In the genomic region with DNA sequence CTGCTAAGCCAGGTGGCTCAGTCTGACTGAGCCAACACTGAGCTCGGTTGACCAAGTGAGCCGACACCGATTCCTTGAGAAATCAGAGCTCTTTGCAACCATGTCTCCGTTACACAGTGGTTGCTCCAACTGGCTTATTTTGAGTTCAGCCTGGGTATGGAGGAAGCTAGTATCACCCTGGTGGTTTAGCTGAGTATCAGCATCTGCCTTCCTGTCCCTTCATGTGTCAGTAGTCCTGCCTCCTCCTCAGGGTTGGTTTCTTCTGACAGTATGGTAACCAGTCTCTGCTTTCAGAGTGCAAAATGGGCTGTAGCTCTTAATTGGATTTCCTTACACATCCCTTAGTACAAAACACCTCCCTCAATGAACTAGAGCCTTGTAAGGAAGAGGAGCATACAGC, we compare ENCODE assay signal across 28 mouse cellular contexts.
DNase-seq lines count a peak whose midpoint lies in the region; ATAC-seq and TF ChIP-seq lines count a peak whose summit lies in the region.
"Had no signal": no experiment of that assay in that cellular context is flagged by ENCODE, and none has a peak within 500 bp of the region (broad histone marks: within the 10 kb centered on the region; RNA-seq: fewer than 3 reads in every experiment).

No protein-coding gene starts in this region.

- H3K9me3 ChIP-seq in forebrain, embryonic 11.5 days (ENCODE audit: control insufficient read depth, low read length) = no peaks in the 10 kb centered on the region
- no peaks in the 10 kb centered on the region for H3K9me3 ChIP-seq in forebrain, embryonic 15.5 days
- no peaks in the 10 kb centered on the region for H3K9me3 ChIP-seq in lung, postnatal 0 days (ENCODE audit: low read length)
- H3K9me3 ChIP-seq: kidney, embryonic 15.5 days; lung, embryonic 15.5 days; midbrain, embryonic 12.5 days; neural tube, embryonic 13.5 days had no signal

- no peaks in the 10 kb centered on the region for H3K27me3 ChIP-seq in forebrain, embryonic 11.5 days (ENCODE audit: control insufficient read depth, insufficient read depth, low read length)
- H3K27me3 ChIP-seq in forebrain, embryonic 15.5 days = no peaks in the 10 kb centered on the region
- H3K27me3 ChIP-seq in lung, postnatal 0 days (replicated peaks; ENCODE audit: insufficient read depth, low read length) = no peaks in the 10 kb centered on the region
- H3K27me3 ChIP-seq: midbrain, embryonic 12.5 days had no signal

- 91% methylated on average over 4 of the region's 4 CpGs for WGBS in forebrain, embryonic 11.5 days
- 92% methylated on average over 4 of the region's 4 CpGs for WGBS in forebrain, embryonic 15.5 days
- WGBS in lung, postnatal 0 days = 86% methylated on average over 4 of the region's 4 CpGs

- TF ChIP-seq EP300 in lung, postnatal 0 days (IDR thresholded peaks at IDR 0.05) = no peak

- no peak overlapping the region for H3K4me2 ChIP-seq in forebrain, embryonic 11.5 days (ENCODE audit: low read depth, low read length, severe bottlenecking)
- H3K4me2 ChIP-seq in forebrain, embryonic 15.5 days (replicated peaks) = no peak overlapping the region
- H3K4me2 ChIP-seq in lung, postnatal 0 days (replicated peaks; ENCODE audit: low read depth, low read length) = no peak overlapping the region
- H3K4me2 ChIP-seq: hindbrain, embryonic 14.5 days; kidney, embryonic 15.5 days; lung, embryonic 15.5 days; midbrain, embryonic 12.5 days; neural tube, embryonic 13.5 days had no signal

- peak; percentile 31 for DNase-seq in forebrain, embryonic 11.5 days (ENCODE audit: low spot score)
- no peak for DNase-seq in lung, postnatal 0 days (ENCODE audit: low spot score)
- DNase-seq in lung, postnatal 14 days = no peak
- peak; percentile 31 for DNase-seq in T-cell, adult 2 months (ENCODE audit: low spot score)
- no peak for DNase-seq in frontal cortex, postnatal 25 days (ENCODE audit: low spot score in 2 of 2)
- DNase-seq in heart, adult 9 months (ENCODE audit: low spot score in 2 of 2) = no peak
- DNase-seq: adrenal gland, adult 8-10 months; cerebellum, adult 2 months; cerebellum, postnatal 36 days; gastrocnemius, postnatal 25 days; heart, postnatal 4 days; kidney, postnatal 36 days; layer of hippocampus, adult 9-11 months; right cerebral cortex, adult 18-20 months; thymus, adult 2 months had no signal

- no peak overlapping the region for H3K4me3 ChIP-seq in forebrain, embryonic 11.5 days (ENCODE audit: low read depth, low read length)
- H3K4me3 ChIP-seq in forebrain, embryonic 15.5 days = no peak overlapping the region
- H3K4me3 ChIP-seq in lung, postnatal 0 days (ENCODE audit: low read depth, low read length) = no peak overlapping the region
- H3K4me3 ChIP-seq: kidney, embryonic 15.5 days; lung, embryonic 15.5 days; midbrain, embryonic 12.5 days; neural tube, embryonic 13.5 days had no signal

- ATAC-seq in forebrain, embryonic 11.5 days (replicated peaks; ENCODE audit: low FRiP score) = no peak
- no peak for ATAC-seq in forebrain, embryonic 15.5 days (replicated peaks)
- ATAC-seq in lung, postnatal 0 days = no peak
- ATAC-seq in neutrophil, adult 5-6 weeks (ENCODE audit: extremely low read depth, insufficient number of reproducible peaks, low FRiP score, poor library complexity, severe bottlenecking) = peak; percentile 42; the same call in 1 of the 2 replicates
- ATAC-seq: activated CD4-positive, CD25-positive, alpha-beta regulatory T cell, adult 4 months; forebrain, embryonic 16.5 days; intestine, postnatal 0 days had no signal

- no peak overlapping the region for H3K9ac ChIP-seq in forebrain, embryonic 11.5 days (ENCODE audit: low read length)
- no peak overlapping the region for H3K9ac ChIP-seq in forebrain, embryonic 15.5 days (replicated peaks)
- H3K9ac ChIP-seq in lung, postnatal 0 days (replicated peaks; ENCODE audit: low read depth) = no peak overlapping the region
- H3K9ac ChIP-seq: hindbrain, embryonic 14.5 days; kidney, embryonic 15.5 days; liver, embryonic 14.5 days; lung, embryonic 15.5 days; midbrain, embryonic 12.5 days; neural tube, embryonic 13.5 days had no signal

- H3K27ac ChIP-seq in forebrain, embryonic 11.5 days (ENCODE audit: low read depth, low read length) = no peak overlapping the region
- no peak overlapping the region for H3K27ac ChIP-seq in forebrain, embryonic 15.5 days (replicated peaks)
- no peak overlapping the region for H3K27ac ChIP-seq in lung, postnatal 0 days (ENCODE audit: low read length)
- H3K27ac ChIP-seq: hindbrain, embryonic 14.5 days; kidney, embryonic 15.5 days; liver, embryonic 14.5 days; lung, embryonic 15.5 days; macrophage; midbrain, embryonic 12.5 days; neural tube, embryonic 13.5 days had no signal

- no peaks in the 10 kb centered on the region for H3K36me3 ChIP-seq in forebrain, embryonic 11.5 days (ENCODE audit: control insufficient read depth, insufficient read depth, low read length)
- no peaks in the 10 kb centered on the region for H3K36me3 ChIP-seq in forebrain, embryonic 15.5 days
- H3K36me3 ChIP-seq in lung, postnatal 0 days (ENCODE audit: insufficient read depth, low read length) = no peaks in the 10 kb centered on the region
- H3K36me3 ChIP-seq: G1E; kidney, embryonic 15.5 days; lung, embryonic 15.5 days; midbrain, embryonic 12.5 days; neural tube, embryonic 13.5 days had no signal

- peak; percentile 2; the same call in 1 of the 2 replicates for TF ChIP-seq CTCF in lung, postnatal 0 days (IDR thresholded peaks at IDR 0.05)

- no peaks in the 10 kb centered on the region for H3K4me1 ChIP-seq in forebrain, embryonic 11.5 days (replicated peaks; ENCODE audit: control insufficient read depth, insufficient read depth, low read length)
- H3K4me1 ChIP-seq in forebrain, embryonic 15.5 days = peaks cover 14% of the 10 kb centered on the region
- H3K4me1 ChIP-seq in lung, postnatal 0 days (ENCODE audit: insufficient read depth, low read depth, low read length) = no peaks in the 10 kb centered on the region

Comparison
In these comparisons a context has a peak if more than half of its experiments do, and no peak if none do; other contexts are left out.
1. DNase-seq: peak in forebrain, embryonic 11.5 days (single experiment) and T-cell, adult 2 months (single experiment); none in lung, postnatal 0 days (single experiment), lung, postnatal 14 days (single experiment), frontal cortex, postnatal 25 days (0 of 2) and heart, adult 9 months (0 of 2).